Mouse (Mus musculus): ENCODE results near the gene Hoxd4. TPM values are rescaled to one million over a fixed set of nuclear protein-coding genes. Genes with fewer than 3 reads are reported as not detected.
A peak's percentile ranks its signal among the peaks of the same experiment; 100 is the strongest.

Hoxd4 gene
- polyA plus RNA-seq, 1 experiment: 0.63 TPM

- TF ChIP-seq POLR2A (IDR thresholded peaks at IDR 0.05; ENCODE audit: borderline replicate concordance, extremely low read depth, low read depth, low read length) (no peak), CTCF (IDR thresholded peaks at IDR 0.05; ENCODE audit: insufficient read depth, low read length) (no peak)
- WGBS: 4% methylated on average over 56 of the region's 56 CpGs
- no peak for DNase-seq
- Histone ChIP-seq H3K4me3 (replicated peaks; ENCODE audit: extremely low read depth, low read depth, low read length) (no peak within 1 kb of the TSS), H3K4me1 (ENCODE audit: control insufficient read depth, insufficient read depth, low read length) (no peaks in the 10 kb centered on the region)
Measured at GRCm38 (mm10) chr2:74691022-74691951, 20.4 kb upstream of the Hoxd4 start, which contains the start of gene Hoxd10. TSS of gene Hoxd10 (plus strand) at chr2:74691924.

GRCm38 (mm10) chr2:74691995-74692807 lies 19.5 kb upstream of the Hoxd4 start:
- WGBS: 5% methylated on average over 35 of the region's 35 CpGs
- no peak for DNase-seq
- no peak for TF ChIP-seq CTCF (IDR thresholded peaks at IDR 0.05; ENCODE audit: insufficient read depth, low read length)
- Histone ChIP-seq H3K4me1 (ENCODE audit: control insufficient read depth, insufficient read depth, low read length) (no peaks in the 10 kb centered on the region), H3K4me3 (replicated peaks; ENCODE audit: extremely low read depth, low read depth, low read length) (no peak overlapping the region)

- DNase-seq: no peak
- H3K4me3 ChIP-seq (replicated peaks; ENCODE audit: extremely low read depth, low read depth, low read length): no peak overlapping the region
- TF ChIP-seq CTCF (IDR thresholded peaks at IDR 0.05; ENCODE audit: insufficient read depth, low read length): no peak
- no peak for TF ChIP-seq POLR2A (IDR thresholded peaks at IDR 0.05; ENCODE audit: borderline replicate concordance, extremely low read depth, low read depth, low read length)
- no peaks in the 10 kb centered on the region for H3K4me1 ChIP-seq (ENCODE audit: control insufficient read depth, insufficient read depth, low read length)
- WGBS: 3% methylated on average over 20 of the region's 20 CpGs
Measured at GRCm38 (mm10) chr2:74692808-74693431, 18.8 kb upstream of the Hoxd4 start.

- WGBS: 15% methylated on average over 4 of the region's 4 CpGs
- TF ChIP-seq CTCF (IDR thresholded peaks at IDR 0.05; ENCODE audit: insufficient read depth, low read length) (no peak), POLR2A (IDR thresholded peaks at IDR 0.05; ENCODE audit: borderline replicate concordance, extremely low read depth, low read depth, low read length) (no peak)
- peaks cover 4% of the 10 kb centered on the region; the same call in 1 of the 2 replicates for H3K4me1 ChIP-seq (ENCODE audit: control insufficient read depth, insufficient read depth, low read length)
- no peak for DNase-seq
- H3K4me3 ChIP-seq (replicated peaks; ENCODE audit: extremely low read depth, low read depth, low read length): no peak overlapping the region
Measured at GRCm38 (mm10) chr2:74693432-74693827, 18.3 kb upstream of the Hoxd4 start.

- 4% methylated on average over 16 of the region's 16 CpGs for WGBS
- DNase-seq: no peak
- H3K4me1 ChIP-seq (ENCODE audit: control insufficient read depth, insufficient read depth, low read length): peaks cover 4% of the 10 kb centered on the region; the same call in 1 of the 2 replicates
- TF ChIP-seq POLR2A (IDR thresholded peaks at IDR 0.05; ENCODE audit: borderline replicate concordance, extremely low read depth, low read depth, low read length): no peak
- TF ChIP-seq CTCF (IDR thresholded peaks at IDR 0.05; ENCODE audit: insufficient read depth, low read length): 0 out of 2 replicates have a peak, but pooled peaks have one; percentile 13
- H3K4me3 ChIP-seq (replicated peaks; ENCODE audit: extremely low read depth, low read depth, low read length): no peak overlapping the region
Measured at GRCm38 (mm10) chr2:74694066-74694465, 17.7 kb upstream of the Hoxd4 start.

GRCm38 (mm10) chr2:74695383-74695782 lies 16.3 kb upstream of the Hoxd4 start:
- TF ChIP-seq POLR2A (IDR thresholded peaks at IDR 0.05; ENCODE audit: borderline replicate concordance, extremely low read depth, low read depth, low read length) (no peak), CTCF (IDR thresholded peaks at IDR 0.05; ENCODE audit: insufficient read depth, low read length) (no peak)
- 8% methylated on average over 1 of the region's 1 CpGs for WGBS

GRCm38 (mm10) chr2:74695813-74696430 lies 15.8 kb upstream of the Hoxd4 start:
- Histone ChIP-seq H3K4me3 (replicated peaks; ENCODE audit: extremely low read depth, low read depth, low read length) (no peak overlapping the region), H3K4me1 (ENCODE audit: control insufficient read depth, insufficient read depth, low read length) (peaks cover 4% of the 10 kb centered on the region; the same call in 1 of the 2 replicates)
- 8% methylated on average over 7 of the region's 7 CpGs for WGBS
- TF ChIP-seq POLR2A (IDR thresholded peaks at IDR 0.05; ENCODE audit: borderline replicate concordance, extremely low read depth, low read depth, low read length): no peak
- TF ChIP-seq CTCF (IDR thresholded peaks at IDR 0.05; ENCODE audit: insufficient read depth, low read length): no peak
- DNase-seq: no peak

More at GRCm38 (mm10) chr2:74695383-74695782, 16.3 kb upstream of the Hoxd4 start:
- H3K4me1 ChIP-seq (ENCODE audit: control insufficient read depth, insufficient read depth, low read length): peaks cover 4% of the 10 kb centered on the region; the same call in 1 of the 2 replicates
- H3K4me3 ChIP-seq (replicated peaks; ENCODE audit: extremely low read depth, low read depth, low read length): no peak overlapping the region
- no peak for DNase-seq

GRCm38 (mm10) chr2:74696442-74697335 lies 15.0 kb upstream of the Hoxd4 start:
- no peak for DNase-seq
- H3K4me3 ChIP-seq (replicated peaks; ENCODE audit: extremely low read depth, low read depth, low read length): no peak overlapping the region
- WGBS: 5% methylated on average over 34 of the region's 34 CpGs
- TF ChIP-seq POLR2A (IDR thresholded peaks at IDR 0.05; ENCODE audit: borderline replicate concordance, extremely low read depth, low read depth, low read length) (no peak), CTCF (IDR thresholded peaks at IDR 0.05; ENCODE audit: insufficient read depth, low read length) (no peak)
- H3K4me1 ChIP-seq (ENCODE audit: control insufficient read depth, insufficient read depth, low read length): peaks cover 4% of the 10 kb centered on the region; the same call in 1 of the 2 replicates
